Mouse (Mus musculus) macrophage (primary cell): ENCODE measurements around the gene Rsbn1l. TPM values are rescaled to one million over a fixed set of nuclear protein-coding genes. Genes with fewer than 3 reads are reported as not detected.

Experiments used
- H3K27ac ChIP-seq: fragments of 350-480 bp; formaldehyde crosslinking; 2 replicates; pipeline ENCODE4 v1.9.0; 2021
- H3K36me3 ChIP-seq: fragments of 350-480 bp; formaldehyde crosslinking; 2 replicates; pipeline ENCODE4 v1.9.0; 2021; ENCODE audit errors: inconsistent target
- H3K4me3 ChIP-seq: fragments of 350-480 bp; formaldehyde crosslinking; 2 replicates; pipeline ENCODE4 v1.9.0; 2021; ENCODE audit errors: inconsistent target
- H3K79me2 ChIP-seq: fragments of 350-480 bp; formaldehyde crosslinking; 2 replicates; pipeline ENCODE4 v1.9.0; 2021; ENCODE audit errors: inconsistent target
- WGBS: methylation state at CpG from one replicate; pipeline ENCODE4 v1.1.7; 2026; ENCODE audit warnings: inconsistent platforms; ENCODE audit not compliant: missing documents; 5-methylcytosine and 5-hydroxymethylcytosine counted together
- polyA plus RNA-seq: library from polyadenylated mRNA; stranded (reverse); fragments of 250-400 nt; gene quantifications from 3 replicates; pipeline ENCODE4 v1.2.4, GENCODE M21; 2018; ENCODE audit warnings: inconsistent platforms

Gene Rsbn1l
- polyA plus RNA-seq, 1 experiment from 2014 or later, result 20.9 TPM

GRCm38 (mm10) chr5:20904647-20905046, 51.6 kb downstream of the Rsbn1l start:
- Histone ChIP-seq H3K27ac (no peak overlapping the region), H3K79me2 (peaks cover 49% of the 10 kb centered on the region), H3K36me3 (peaks cover 65% of the 10 kb centered on the region), H3K4me3 (no peak overlapping the region)
- 89% methylated on average over 2 of the region's 2 CpGs for WGBS

- WGBS, result 56% methylated on average over 2 of the region's 2 CpGs
- Histone ChIP-seq H3K79me2 (peaks cover 30% of the 10 kb centered on the region; the same call in 1 of the 2 replicates), H3K4me3 (no peak overlapping the region), H3K27ac (no peak overlapping the region), H3K36me3 (peaks cover 61% of the 10 kb centered on the region)
These were observed 58.6 kb downstream of the Rsbn1l start for GRCm38 (mm10) chr5:20897446-20898167.

GRCm38 (mm10) chr5:20884036-20884620, 72.1 kb downstream of the Rsbn1l start:
- Histone ChIP-seq H3K79me2 (peaks cover 82% of the 10 kb centered on the region), H3K4me3 (no peak overlapping the region; the same call in 1 of the 2 replicates), H3K36me3 (no peaks in the 10 kb centered on the region), H3K27ac (no peak overlapping the region)
- 85% methylated on average over 3 of the region's 4 CpGs for WGBS

DNA sequence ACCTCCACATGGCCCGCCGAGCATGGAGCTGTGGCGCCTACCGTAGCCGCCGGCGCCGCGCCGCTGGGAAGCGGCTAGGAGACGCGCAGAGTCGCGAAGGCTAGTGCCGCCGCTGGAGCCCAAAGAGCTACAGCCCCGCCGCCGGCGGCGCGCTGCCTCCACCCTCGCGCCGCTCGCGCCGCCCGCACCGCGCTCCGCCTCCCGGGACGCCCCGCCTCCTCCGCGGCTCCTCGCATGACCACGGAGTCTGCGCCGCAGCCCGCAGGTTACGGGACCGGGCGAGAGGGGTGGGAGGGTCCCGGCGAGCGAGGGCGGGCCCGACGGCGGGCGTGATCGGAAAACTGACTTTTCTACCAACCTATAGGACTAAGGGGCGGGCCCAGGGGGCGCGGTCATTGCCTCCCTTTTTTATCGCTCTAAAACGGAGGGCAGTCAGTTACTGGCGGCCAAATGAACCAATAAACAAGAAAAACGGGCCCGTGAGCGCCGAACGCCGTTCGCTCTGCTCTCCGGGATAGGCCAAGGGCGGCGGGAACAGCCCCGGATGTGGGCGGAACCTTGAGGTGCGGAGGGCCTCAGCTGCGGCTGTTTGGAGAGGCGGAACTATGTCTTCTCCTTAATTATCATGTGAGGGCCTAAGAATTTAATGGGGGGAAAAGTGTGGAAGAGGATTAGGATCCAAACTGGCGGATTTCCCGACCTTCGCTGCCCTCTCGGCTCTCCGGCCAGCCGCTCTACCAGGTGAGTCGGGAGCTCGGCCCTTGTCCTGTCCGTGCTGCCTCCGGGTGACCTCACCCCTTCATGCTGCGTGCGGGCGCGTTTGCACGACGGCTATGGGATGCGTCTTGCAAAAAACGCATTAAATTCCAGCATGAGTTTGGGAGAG, 74.0 kb downstream of the Rsbn1l start, which contains the start of the genes Phtf2 and Tmem60:
Gene Phtf2, minus strand, starts transcription at position 210 of the 886 bp plus-strand sequence.
Gene Tmem60, plus strand, starts transcription at position 277 of the 886 bp plus-strand sequence.
- H3K27ac ChIP-seq, result peak within 1 kb of the TSS; percentile 73
- H3K4me3 ChIP-seq, result peak within 1 kb of the TSS; percentile 78
- H3K79me2 ChIP-seq, result peaks cover 76% of the 10 kb centered on the region
- under 1% methylated on average over 94 of the region's 94 CpGs for WGBS
- no peaks in the 10 kb centered on the region for H3K36me3 ChIP-seq

DNA sequence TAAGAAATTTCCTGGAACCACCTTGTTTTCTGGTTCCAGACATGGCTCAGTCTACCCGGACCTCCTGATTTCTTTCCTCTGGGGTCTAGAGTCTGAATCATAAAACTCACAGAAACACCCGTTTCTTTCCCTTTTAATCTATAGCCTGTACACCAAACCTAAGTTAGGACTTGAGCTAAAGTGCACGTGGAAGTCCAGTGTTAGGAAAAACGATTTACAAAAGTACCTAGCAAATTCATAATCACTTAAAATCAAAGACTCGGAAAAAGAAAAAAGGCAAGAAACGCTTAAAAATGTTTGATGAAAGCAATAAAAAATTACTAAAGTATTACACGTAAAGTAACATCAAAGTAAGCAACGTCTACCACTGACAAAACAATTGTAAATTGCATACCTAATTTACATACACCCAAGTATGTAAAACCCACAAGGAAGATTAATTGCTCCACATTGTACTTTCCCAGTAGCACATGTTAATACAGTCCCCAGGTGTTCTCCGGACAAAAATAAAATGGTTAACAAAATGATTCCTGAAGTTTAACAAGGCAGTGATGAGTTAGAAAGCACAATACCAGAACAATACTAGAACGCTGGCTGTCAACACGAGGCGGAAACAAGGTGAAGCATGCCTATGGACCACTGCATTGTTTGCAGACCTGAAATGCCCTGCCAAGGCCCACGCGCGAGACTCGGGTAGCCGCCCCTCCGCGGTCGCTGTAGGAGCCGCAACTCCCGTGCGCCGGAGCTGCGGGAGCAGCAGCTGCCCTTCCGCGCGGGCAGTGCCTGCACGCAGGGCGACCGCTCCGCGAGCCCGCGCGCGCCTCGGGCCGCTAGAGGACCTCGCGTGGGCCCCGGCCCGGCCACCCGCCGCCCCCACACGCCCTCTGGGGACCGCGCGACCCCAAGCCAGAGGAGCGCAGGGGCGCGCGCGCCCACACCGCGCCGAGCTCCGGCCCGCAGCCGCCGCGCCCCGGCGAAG, 75.1 kb downstream of the Rsbn1l start:
- H3K79me2 ChIP-seq, result peaks cover 75% of the 10 kb centered on the region
- H3K4me3 ChIP-seq, result peak overlapping the region; percentile 48
- H3K36me3 ChIP-seq, result no peaks in the 10 kb centered on the region
- no peak overlapping the region for H3K27ac ChIP-seq
- 1% methylated on average over 59 of the region's 64 CpGs for WGBS

- no peaks in the 10 kb centered on the region for H3K36me3 ChIP-seq
- H3K4me3 ChIP-seq, result peak overlapping the region; percentile 48; the same call in 1 of the 2 replicates
- peaks cover 75% of the 10 kb centered on the region for H3K79me2 ChIP-seq
- 84% methylated on average over 2 of the region's 2 CpGs for WGBS
- H3K27ac ChIP-seq, result no peak overlapping the region
These were observed 75.8 kb downstream of the Rsbn1l start for GRCm38 (mm10) chr5:20880386-20880785.

DNA sequence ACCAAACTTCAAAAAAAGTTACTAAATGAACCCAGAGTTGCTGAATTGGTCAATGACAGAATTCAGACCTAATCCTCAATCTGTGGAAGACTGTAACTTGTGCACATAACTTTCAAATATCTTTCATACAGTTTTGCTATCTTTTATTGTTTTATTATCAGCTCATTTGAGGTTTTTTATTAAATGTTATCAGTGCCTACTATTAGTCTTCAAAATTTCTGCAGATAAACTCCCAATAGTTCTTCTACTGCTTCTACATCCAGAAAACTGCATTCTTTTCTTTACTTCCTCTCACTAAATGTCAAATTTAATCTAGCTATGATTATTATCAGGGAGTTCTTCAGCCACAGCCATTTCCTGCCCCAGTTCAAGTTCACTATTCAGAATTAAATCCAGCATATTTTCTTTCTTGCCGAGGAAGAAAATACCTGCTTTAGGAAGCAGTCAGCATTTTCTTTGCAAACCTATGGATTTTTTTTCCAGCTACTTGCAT, 79.2 kb downstream of the Rsbn1l start:
- 22% methylated on average over 1 of the region's 1 CpGs for WGBS
- Histone ChIP-seq H3K27ac (no peak overlapping the region), H3K36me3 (no peaks in the 10 kb centered on the region), H3K79me2 (peaks cover 80% of the 10 kb centered on the region), H3K4me3 (no peak overlapping the region)

DNA sequence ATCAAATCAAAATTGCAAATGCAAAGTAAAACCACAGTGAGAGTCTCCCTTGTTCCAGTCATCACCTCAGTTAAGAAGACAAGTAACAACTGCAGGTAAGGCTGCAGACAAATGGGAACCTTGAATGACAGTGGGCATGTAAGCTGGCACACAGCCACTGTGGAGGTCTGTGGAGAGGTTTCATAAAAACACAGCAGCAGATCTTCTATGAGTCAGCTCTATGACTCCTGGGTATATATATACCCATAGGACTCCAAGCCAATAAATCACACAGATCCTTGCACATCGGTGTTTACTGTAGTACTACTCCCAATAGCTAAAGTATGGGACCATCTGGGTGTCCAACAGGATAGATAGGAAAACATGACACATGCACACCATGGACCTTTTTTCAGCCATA, 83.1 kb downstream of the Rsbn1l start:
- Histone ChIP-seq H3K36me3 (no peaks in the 10 kb centered on the region), H3K27ac (no peak overlapping the region), H3K4me3 (no peak overlapping the region), H3K79me2 (peaks cover 87% of the 10 kb centered on the region)
- WGBS, result 60% methylated on average over 1 of the region's 1 CpGs

DNA sequence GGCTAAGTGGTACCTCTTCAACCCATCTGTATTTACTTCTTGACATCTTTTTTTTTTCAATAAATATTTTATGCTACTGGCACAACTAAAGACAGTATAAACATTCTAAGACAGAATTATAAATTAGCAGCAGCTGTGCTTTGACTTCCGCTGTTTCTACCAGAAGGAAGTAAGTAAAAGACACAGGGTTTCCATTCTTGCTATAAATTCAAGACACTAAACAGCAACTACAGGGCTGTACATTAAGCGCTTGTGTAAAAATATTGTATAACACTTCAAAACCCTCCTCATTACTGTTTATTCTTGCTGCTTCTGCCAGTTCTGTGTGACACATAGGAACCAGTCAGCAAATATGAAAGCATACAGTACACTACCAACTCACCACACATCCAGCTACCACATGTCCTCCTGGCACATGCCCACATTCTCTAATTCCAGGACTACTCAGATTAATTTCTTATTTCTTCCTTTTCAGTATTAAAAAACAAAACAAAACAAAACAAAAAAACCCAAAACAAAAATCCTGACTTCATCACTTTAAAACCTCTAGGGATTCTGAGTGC, 90.9 kb downstream of the Rsbn1l start:
- whole genome bisulfite sequencing, result 18% methylated on average over 2 of the region's 2 CpGs
- Histone ChIP-seq H3K4me3 (no peak overlapping the region), H3K79me2 (peaks cover 68% of the 10 kb centered on the region), H3K36me3 (no peaks in the 10 kb centered on the region), H3K27ac (peak overlapping the region; percentile 58)

DNA sequence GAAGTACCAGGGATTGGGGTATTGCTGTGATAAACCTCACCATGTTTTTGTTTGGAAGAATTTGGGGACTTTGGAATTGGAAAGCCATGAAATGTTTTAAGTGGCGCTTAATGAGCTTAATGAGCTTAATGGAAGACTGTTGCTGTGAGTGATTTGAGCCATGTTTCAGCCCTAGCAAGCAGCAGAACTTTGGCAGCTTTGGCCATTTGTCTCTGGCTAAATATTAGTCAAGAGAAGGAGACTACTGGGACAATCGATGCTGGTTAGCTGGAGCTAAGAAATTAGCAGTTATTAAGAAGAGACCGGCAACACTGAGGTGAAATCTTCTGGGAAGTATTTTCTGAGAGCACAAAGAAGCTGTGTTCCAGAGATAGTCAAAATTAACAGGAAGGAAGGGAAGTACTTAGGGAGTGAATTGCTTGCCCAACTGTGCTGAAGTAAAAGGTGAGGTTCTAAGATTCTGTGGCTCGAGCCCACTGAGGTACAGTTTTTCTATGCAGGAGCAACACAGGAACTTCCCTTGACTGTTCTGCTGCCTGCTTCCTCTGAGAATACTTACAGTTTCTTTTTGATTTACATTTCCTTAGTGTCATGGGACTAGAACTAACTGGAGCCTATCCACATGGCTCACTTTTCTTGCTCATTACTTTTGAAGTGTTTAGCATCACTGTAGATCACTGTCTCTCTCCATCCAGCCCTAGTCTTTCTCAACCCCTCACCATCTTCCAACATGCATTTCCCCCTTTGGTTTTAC, 91.8 kb downstream of the Rsbn1l start:
- H3K4me3 ChIP-seq, result no peak overlapping the region
- H3K27ac ChIP-seq, result peak overlapping the region; percentile 58

DNA sequence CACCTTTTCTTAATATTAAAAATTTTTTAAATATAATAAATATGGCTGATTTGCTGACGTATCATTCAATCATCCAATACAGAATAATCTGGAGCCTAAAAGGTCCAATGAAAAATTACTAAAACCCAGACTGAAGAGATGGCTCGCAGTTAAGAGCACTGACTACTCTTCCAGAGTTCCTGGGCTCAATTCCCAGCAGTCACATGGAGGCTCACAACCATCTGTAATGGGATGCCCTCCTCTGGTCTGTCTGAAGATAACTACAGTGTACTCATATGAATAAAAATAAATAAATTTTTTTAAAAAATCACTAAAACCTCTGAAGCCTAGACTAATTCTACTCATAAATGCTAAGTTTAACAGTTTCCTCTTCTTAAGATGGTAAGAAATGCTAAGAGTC, 94.3 kb downstream of the Rsbn1l start:
- Histone ChIP-seq H3K79me2 (peaks cover 34% of the 10 kb centered on the region), H3K4me3 (no peak overlapping the region), H3K36me3 (no peaks in the 10 kb centered on the region), H3K27ac (no peak overlapping the region)
- 100% methylated on average over 2 of the region's 2 CpGs for WGBS

More for the DNA sequence above, 91.8 kb downstream of the Rsbn1l start:
- Histone ChIP-seq H3K36me3 (no peaks in the 10 kb centered on the region), H3K79me2 (peaks cover 59% of the 10 kb centered on the region)
- 33% methylated on average over 4 of the region's 4 CpGs for WGBS

- Histone ChIP-seq H3K27ac (no peak overlapping the region), H3K79me2 (peaks cover 23% of the 10 kb centered on the region), H3K4me3 (no peak overlapping the region), H3K36me3 (no peaks in the 10 kb centered on the region)
- WGBS, result 78% methylated on average over 4 of the region's 4 CpGs
These were observed 95.6 kb downstream of the Rsbn1l start for GRCm38 (mm10) chr5:20860565-20860964.

DNA sequence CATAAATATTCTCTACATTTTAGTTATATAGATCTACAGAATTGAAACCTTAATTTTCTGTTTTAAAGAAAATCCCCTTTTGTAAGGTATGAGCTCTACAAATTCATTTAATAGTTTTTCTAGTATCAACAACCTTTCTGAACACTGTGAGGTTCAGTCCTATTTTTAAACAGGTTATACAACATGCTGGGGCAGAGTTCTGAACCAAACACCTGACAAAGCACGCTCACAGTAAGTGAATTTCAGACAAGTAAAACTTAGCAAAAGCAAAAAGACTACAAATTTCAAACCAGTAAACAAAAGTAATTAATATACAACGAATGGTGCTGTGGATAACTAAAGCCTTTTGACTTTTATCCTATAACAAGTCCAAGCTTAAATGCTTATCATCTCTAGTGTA, 97.8 kb downstream of the Rsbn1l start:
- Histone ChIP-seq H3K27ac (no peak overlapping the region), H3K4me3 (no peak overlapping the region), H3K79me2 (peaks cover 17% of the 10 kb centered on the region), H3K36me3 (no peaks in the 10 kb centered on the region)
- WGBS, result 100% methylated on average over 2 of the region's 2 CpGs
